ENCODE assay signal across 13 mouse cellular contexts in genomic region chr1:153043332-153043731, GRCm38 (mm10).
"Had no signal": no experiment of that assay in that cellular context is flagged by ENCODE, and none has a peak within 500 bp of the region (broad histone marks: within the 10 kb centered on the region; RNA-seq: fewer than 3 reads in every experiment).

No protein-coding gene starts in this region.

- H3K4me2 ChIP-seq: liver, embryonic 11.5 days; liver, embryonic 15.5 days had no signal

- H3K9me3 ChIP-seq: limb, embryonic 10.5 days; liver, embryonic 15.5 days had no signal

- H3K27ac ChIP-seq: left cerebral cortex, adult 2 months; limb, embryonic 10.5 days; liver, embryonic 15.5 days; stomach, postnatal 0 days had no signal

- H3K9ac ChIP-seq: liver, embryonic 15.5 days had no signal

- H3K36me3 ChIP-seq: limb, embryonic 10.5 days; liver, embryonic 15.5 days had no signal

- DNase-seq: kidney, adult 8-10 months; kidney, postnatal 25 days; lung, adult 2 months; lung, postnatal 36 days; right cerebral cortex, adult 18-20 months; thymus, postnatal 4 days had no signal

- H3K4me3 ChIP-seq: left cerebral cortex, adult 2 months; limb, embryonic 10.5 days; liver, embryonic 15.5 days had no signal

- ATAC-seq: intestine, postnatal 0 days; lung, postnatal 0 days had no signal
